Mouse (Mus musculus) lung, embryonic 15.5 days (tissue): ENCODE data around the gene Eif3m. TPM values are rescaled to one million over a fixed set of nuclear protein-coding genes. Genes with fewer than 3 reads are reported as not detected.

Experiments
- ATAC-seq: fragments of 200-750 bp; cut with Nextera tagmentation; 2 replicates; pipeline ENCODE4 v1.8.0; 2017; ENCODE audit warnings: moderate number of reproducible peaks, borderline replicate concordance; ENCODE audit not compliant: low FRiP score, low TSS enrichment; ENCODE audit errors: extremely low read depth
- H3K27ac ChIP-seq: fragments of 300-500 bp; sonication (generic); 2 replicates; pipeline ENCODE4 v1.5.1; 2015; ENCODE audit warnings: moderate library complexity, mild to moderate bottlenecking, inconsistent platforms
- H3K27me3 ChIP-seq: fragments of 300-500 bp; sonication (generic); 2 replicates; pipeline ENCODE4 v1.6.1; 2015; ENCODE audit warnings: inconsistent platforms
- H3K36me3 ChIP-seq: fragments of 300-500 bp; sonication (generic); 2 replicates; pipeline ENCODE4 v1.6.1; 2015; ENCODE audit warnings: inconsistent platforms
- H3K4me1 ChIP-seq: fragments of 300-500 bp; sonication (generic); 2 replicates; pipeline ENCODE4 v1.6.1; 2015; ENCODE audit warnings: inconsistent platforms
- H3K4me2 ChIP-seq: fragments of 300-500 bp; sonication (generic); 2 replicates; pipeline ENCODE4 v1.6.1; 2015; ENCODE audit warnings: inconsistent platforms, mild to moderate bottlenecking, moderate library complexity
- H3K4me3 ChIP-seq: fragments of 300-500 bp; sonication (generic); 2 replicates; pipeline ENCODE4 v1.5.1; 2015; ENCODE audit warnings: mild to moderate bottlenecking, inconsistent platforms
- H3K9ac ChIP-seq: fragments of 300-500 bp; sonication (generic); 2 replicates; pipeline ENCODE4 v1.6.1; 2015; ENCODE audit warnings: inconsistent platforms
- H3K9me3 ChIP-seq: fragments of 300-500 bp; sonication (generic); 2 replicates; pipeline ENCODE4 v1.6.1; 2016; ENCODE audit warnings: inconsistent platforms
- WGBS: fragments of 180-500 bp; shearing (Covaris S2); methylation state at CpG from one replicate; pipeline ENCODE4 v1.1.7; 2015; 5-methylcytosine and 5-hydroxymethylcytosine counted together
- polyA plus RNA-seq: library from polyadenylated mRNA; unstranded; fragments of >200 nt; fragmentation: Nextera tagmentation; extraction: Ambion mirVana; gene quantifications from 2 replicates; pipeline ENCODE4 v1.2.1, GENCODE M21; 2015

The Eif3m gene
- polyA plus RNA-seq, 1 experiment from 2014 or later, result 277 TPM

- Histone ChIP-seq H3K27me3 (no peaks in the 10 kb centered on the region), H3K36me3 (peaks cover 20% of the 10 kb centered on the region; the same call in 1 of the 2 replicates), H3K9me3 (no peaks in the 10 kb centered on the region), H3K4me3 (no peak overlapping the region), H3K4me1 (no peaks in the 10 kb centered on the region), H3K27ac (no peak overlapping the region), H3K4me2 (no peak overlapping the region), H3K9ac (no peak overlapping the region)
- ATAC-seq, result no peak
- WGBS, result 61% methylated on average over 3 of the region's 3 CpGs
Measured at GRCm38 (mm10) chr2:104996201-104996600, 20.7 kb downstream of the Eif3m start.

- no peak for ATAC-seq
Measured at GRCm38 (mm10) chr2:104994436-104994835, 22.4 kb downstream of the Eif3m start.

GRCm38 (mm10) chr2:104988974-104989373, 27.9 kb downstream of the Eif3m start:
- no peak overlapping the region for H3K4me2 ChIP-seq
- H3K27ac ChIP-seq, result no peak overlapping the region
- no peak overlapping the region for H3K4me3 ChIP-seq
- H3K4me1 ChIP-seq, result no peaks in the 10 kb centered on the region
- ATAC-seq, result no peak
- no peaks in the 10 kb centered on the region for H3K27me3 ChIP-seq
- no peak overlapping the region for H3K9ac ChIP-seq
- no peaks in the 10 kb centered on the region for H3K9me3 ChIP-seq
- 88% methylated on average over 1 of the region's 1 CpGs for WGBS
- no peaks in the 10 kb centered on the region for H3K36me3 ChIP-seq

More at GRCm38 (mm10) chr2:104994436-104994835, 22.4 kb downstream of the Eif3m start:
- Histone ChIP-seq H3K27ac (no peak overlapping the region), H3K4me3 (no peak overlapping the region), H3K36me3 (peaks cover 20% of the 10 kb centered on the region; the same call in 1 of the 2 replicates), H3K9ac (no peak overlapping the region), H3K27me3 (no peaks in the 10 kb centered on the region), H3K9me3 (no peaks in the 10 kb centered on the region), H3K4me1 (no peaks in the 10 kb centered on the region), H3K4me2 (no peak overlapping the region)
- 64% methylated on average over 2 of the region's 2 CpGs for WGBS

GRCm38 (mm10) chr2:104985796-104986195, 31.1 kb downstream of the Eif3m start:
- no peak overlapping the region for H3K4me3 ChIP-seq
- H3K36me3 ChIP-seq, result no peaks in the 10 kb centered on the region
- no peak overlapping the region for H3K9ac ChIP-seq
- ATAC-seq, result no peak
- no peaks in the 10 kb centered on the region for H3K9me3 ChIP-seq
- no peaks in the 10 kb centered on the region for H3K27me3 ChIP-seq
- no peak overlapping the region for H3K27ac ChIP-seq
- H3K4me2 ChIP-seq, result no peak overlapping the region
- 50% methylated on average over 3 of the region's 3 CpGs for WGBS
- H3K4me1 ChIP-seq, result no peaks in the 10 kb centered on the region

- 26% methylated on average over 2 of the region's 2 CpGs for whole genome bisulfite sequencing
- ATAC-seq, result no peak
- no peaks in the 10 kb centered on the region for H3K36me3 ChIP-seq
Measured at GRCm38 (mm10) chr2:104981712-104982111, 35.2 kb downstream of the Eif3m start.

GRCm38 (mm10) chr2:104964492-104964891, 52.4 kb downstream of the Eif3m start:
- no peak overlapping the region for H3K27ac ChIP-seq
- H3K36me3 ChIP-seq, result no peaks in the 10 kb centered on the region
- H3K9me3 ChIP-seq, result no peaks in the 10 kb centered on the region
- H3K4me1 ChIP-seq, result no peaks in the 10 kb centered on the region
- no peak overlapping the region for H3K4me3 ChIP-seq
- no peak overlapping the region for H3K4me2 ChIP-seq
- no peak overlapping the region for H3K9ac ChIP-seq
- H3K27me3 ChIP-seq, result no peaks in the 10 kb centered on the region
- ATAC-seq, result no peak
- WGBS, result 50% methylated on average over 1 of the region's 1 CpGs

More at GRCm38 (mm10) chr2:104981712-104982111, 35.2 kb downstream of the Eif3m start:
- Histone ChIP-seq H3K4me3 (no peak overlapping the region), H3K9me3 (no peaks in the 10 kb centered on the region), H3K27me3 (no peaks in the 10 kb centered on the region), H3K27ac (no peak overlapping the region), H3K4me1 (no peaks in the 10 kb centered on the region), H3K4me2 (no peak overlapping the region), H3K9ac (no peak overlapping the region)

Other genes starting within 250 kb of the Eif3m start
- 8.6 and 9.1 TPM in 2 replicates for gene Qser1, start 200.3 kb downstream of the Eif3m start, polyA plus RNA-seq
- gene Prrg4, start 167.2 kb downstream of the Eif3m start, polyA plus RNA-seq, result 2.4 and 3.1 TPM in 2 replicates
- gene Ccdc73, start 149.3 kb downstream of the Eif3m start, polyA plus RNA-seq, result 5.3 and 5.4 TPM in 2 replicates
- gene Gm11060, start 74.9 kb upstream of the Eif3m start, polyA plus RNA-seq, result not detected in 2 replicates
- 5.4 and 7.9 TPM in 2 replicates for gene Wt1, start 109.4 kb upstream of the Eif3m start, polyA plus RNA-seq
- gene Them7, start 207.2 kb upstream of the Eif3m start, polyA plus RNA-seq, result 0.16 and 0.40 TPM in 2 replicates